Mouse (Mus musculus) Patski (cell line): ENCODE measurements at regions not wholly inside any gene's neighbourhood (a gene's known extent, or its start where the extent isn't known, plus 50 kb on each side); places are given as distances from the start of the nearest gene placed in this dataset.

Source experiments
- ATAC-seq: fragments of 100-300 bp; one replicate; pipeline ENCODE4 v1.8.0; 2021
- CTCF ChIA-PET: fragments of 350-600 bp; sonication (Branson Sonifier 250); formaldehyde crosslinking; loops from one replicate; lab custom pipeline; 2022; ENCODE audit warnings: inconsistent platforms; lab: Charles Lee
- POLR2A ChIA-PET: fragments of 350-600 bp; sonication (Branson Sonifier 250); formaldehyde crosslinking; loops from one replicate; lab custom pipeline; 2022; ENCODE audit warnings: antibody characterized with exemption, inconsistent platforms; lab: Charles Lee
- DNase-seq: peaks from one replicate; pipeline ENCODE4 v3.0.0-alpha.2; 2011; ENCODE audit warnings: low read depth, low spot score
- H3K27me3 ChIP-seq: fragments of 371-371 bp; one replicate; pipeline ENCODE4 v1.5.1; 2021
- CTCF ChIP-seq: fragments of 100-300 bp; IDR thresholded peaks from one replicate; pipeline ENCODE4 v1.5.1; 2021
- in situ Hi-C: fragments of 300-500 bp; cut with MboI; formaldehyde crosslinking; loops from 3 replicates; pipeline ENCODE4 v1.11.1; 2018; ENCODE audit warnings: low pct_unique_long_range_greater_than_20kb, mixed read lengths

- TF ChIP-seq CTCF = no peak
- no peak for DNase-seq
- ChIA-PET POLR2A (no interaction called here), CTCF (no interaction called here)
- no peak for ATAC-seq
- no peaks in the 10 kb centered on the region for H3K27me3 ChIP-seq
- in situ Hi-C loops = no loop called here
Measured at GRCm38 (mm10) chr6:49586553-49586952, 191.1 kb downstream of the Stk31 start.

- DNase-seq (no peak), ATAC-seq (no peak)
- ChIA-PET CTCF (interaction anchor here (0.9 kb wide), 1 partner anchor 15 kb away, joined by 3 read pairs; no protein-coding TSS in a partner anchor), POLR2A (no interaction called here)
- no peaks in the 10 kb centered on the region for H3K27me3 ChIP-seq
- TF ChIP-seq CTCF = no peak
- in situ Hi-C loops = no loop called here
Measured at GRCm38 (mm10) chr6:49588677-49589076, 193.3 kb downstream of the Stk31 start.

GRCm38 (mm10) chr6:49590927-49591631 is 195.7 kb downstream of the Stk31 start:
- ChIA-PET POLR2A (no interaction called here), CTCF (interaction anchor here (0.9 to 1.4 kb wide), 2 partner anchors 11 to 12 kb away, joined by 3 read pairs; no protein-coding TSS in a partner anchor)
- no peak for TF ChIP-seq CTCF
- no peak for DNase-seq
- no peaks in the 10 kb centered on the region for H3K27me3 ChIP-seq
- in situ Hi-C loops = no loop called here
- no peak for ATAC-seq

GRCm38 (mm10) chr6:49591632-49592000 is 196.2 kb downstream of the Stk31 start:
- H3K27me3 ChIP-seq = no peaks in the 10 kb centered on the region
- ChIA-PET POLR2A (no interaction called here), CTCF (interaction anchor here (0.9 to 1.4 kb wide), 2 partner anchors 12 kb away, joined by 3 read pairs; no protein-coding TSS in a partner anchor)
- no peak for DNase-seq
- in situ Hi-C loops = no loop called here
- TF ChIP-seq CTCF = no peak
- no peak for ATAC-seq

GRCm38 (mm10) chr6:49592676-49593075 is 197.3 kb downstream of the Stk31 start:
- TF ChIP-seq CTCF = no peak
- DNase-seq (no peak), ATAC-seq (no peak)
- in situ Hi-C loops = no loop called here
- POLR2A ChIA-PET = no interaction called here
- CTCF ChIA-PET = interaction anchor here (1.4 kb wide), 2 partner anchors 11 to 37 kb away, joined by 3 read pairs; no protein-coding TSS in a partner anchor
- no peaks in the 10 kb centered on the region for H3K27me3 ChIP-seq

- DNase-seq = no peak
- in situ Hi-C loops = no loop called here
- POLR2A ChIA-PET = no interaction called here
- no peak for ATAC-seq
- no peak for TF ChIP-seq CTCF
- CTCF ChIA-PET = interaction anchor here (1.0 kb wide), 1 partner anchor 11 kb away, joined by 3 read pairs; no protein-coding TSS in a partner anchor
- H3K27me3 ChIP-seq = no peaks in the 10 kb centered on the region
Measured at GRCm38 (mm10) chr6:49603201-49603600, 207.8 kb downstream of the Stk31 start.

- no peak for TF ChIP-seq CTCF
- in situ Hi-C loops = no loop called here
- ATAC-seq (no peak), DNase-seq (no peak)
- POLR2A ChIA-PET = no interaction called here
- CTCF ChIA-PET = interaction anchor here (0.7 to 1.0 kb wide), 2 partner anchors 12 to 15 kb away, joined by 3 read pairs; no protein-coding TSS in a partner anchor
- H3K27me3 ChIP-seq = no peaks in the 10 kb centered on the region
Measured at GRCm38 (mm10) chr6:49603844-49604243, 208.4 kb downstream of the Stk31 start.

GRCm38 (mm10) chr6:49606028-49606427 is 210.6 kb downstream of the Stk31 start:
- ATAC-seq (no peak), DNase-seq (no peak)
- ChIA-PET POLR2A (no interaction called here), CTCF (no interaction called here)
- in situ Hi-C loops = no loop called here
- no peak for TF ChIP-seq CTCF
- H3K27me3 ChIP-seq = no peaks in the 10 kb centered on the region

- no peak for TF ChIP-seq CTCF
- POLR2A ChIA-PET = no interaction called here
- in situ Hi-C loops = no loop called here
- CTCF ChIA-PET = no interaction called here
- DNase-seq (no peak), ATAC-seq (no peak)
- no peaks in the 10 kb centered on the region for H3K27me3 ChIP-seq
Measured at GRCm38 (mm10) chr6:49606626-49607158, 211.3 kb downstream of the Stk31 start.

- DNase-seq (no peak), ATAC-seq (no peak)
- in situ Hi-C loops = no loop called here
- no peaks in the 10 kb centered on the region for H3K27me3 ChIP-seq
- no peak for TF ChIP-seq CTCF
- ChIA-PET CTCF (interaction anchor here (0.9 to 1.0 kb wide), 2 partner anchors 11 to 15 kb away, joined by 3 to 4 read pairs; no protein-coding TSS in a partner anchor), POLR2A (interaction anchor here (0.8 to 1.2 kb wide), 2 partner anchors 12 to 13 kb away, joined by 3 read pairs; no protein-coding TSS in a partner anchor)
Measured at GRCm38 (mm10) chr6:49624080-49624479, 198.4 kb upstream of the Npy start.

GRCm38 (mm10) chr6:49624564-49624963 is 197.9 kb upstream of the Npy start:
- TF ChIP-seq CTCF = no peak
- POLR2A ChIA-PET = interaction anchor here (0.8 to 1.2 kb wide), 2 partner anchors 11 to 14 kb away, joined by 3 read pairs; no protein-coding TSS in a partner anchor
- H3K27me3 ChIP-seq = no peaks in the 10 kb centered on the region
- in situ Hi-C loops = no loop called here
- CTCF ChIA-PET = interaction anchor here (0.8 to 1.0 kb wide), 3 partner anchors 10 to 15 kb away, joined by 3 to 4 read pairs (median 3); no protein-coding TSS in a partner anchor
- ATAC-seq (no peak), DNase-seq (no peak)
